Mouse (Mus musculus) megakaryocyte, embryonic 14.5 days (primary cell): ENCODE data around the gene Eif2b4.

Experiments used
- FLI1 ChIP-seq: IDR thresholded peaks from 2 replicates; pipeline ENCODE4 v1.6.1; 2012; ENCODE audit warnings: low read length, inconsistent platforms, mixed read lengths
- GATA1 ChIP-seq: IDR thresholded peaks from 3 replicates; pipeline ENCODE4 v1.6.1; 2012; ENCODE audit warnings: mixed read lengths, low read length, inconsistent platforms, borderline replicate concordance

DNA sequence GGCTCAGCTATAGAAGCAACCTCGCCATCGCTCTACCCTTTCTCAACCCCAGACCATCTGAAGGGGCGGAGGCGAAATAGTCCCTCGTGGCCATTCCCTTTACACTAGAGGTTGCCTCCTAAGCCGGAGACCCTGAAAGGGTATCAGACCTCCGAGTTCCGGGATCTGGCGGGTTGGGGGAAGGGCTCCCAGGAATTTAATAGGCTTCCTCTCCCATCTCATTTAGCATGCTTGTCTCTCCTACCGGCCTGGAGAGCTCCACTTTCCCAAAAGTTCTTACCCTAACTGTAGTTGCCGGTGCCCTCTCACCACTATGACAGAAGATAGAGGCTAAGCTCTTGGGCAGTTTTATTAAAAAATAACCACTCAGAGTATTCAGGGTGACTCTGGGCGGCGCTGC is 55.6 kb downstream of the Eif2b4 start:
- TF ChIP-seq GATA1 (no peak), FLI1 (no peak)
